Mouse (Mus musculus) kidney, postnatal 0 days (tissue): ENCODE measurements around the gene Arhgap27. TPM values are rescaled to one million over a fixed set of nuclear protein-coding genes. Genes with fewer than 3 reads are reported as not detected.

Experiments
- ATAC-seq: fragments of 200-750 bp; cut with Nextera tagmentation; replicated peaks from 2 replicates; pipeline ENCODE4 v1.8.0; 2017; ENCODE audit warnings: low read depth, moderate number of reproducible peaks, moderate TSS enrichment, moderate library complexity; ENCODE audit not compliant: low FRiP score
- DNase-seq: peaks from one replicate; pipeline ENCODE4 v3.0.0-alpha.2; 2016; ENCODE audit warnings: low spot score
- H3K27ac ChIP-seq: fragments of 300-500 bp; sonication (generic); 2 replicates; pipeline ENCODE4 v1.5.1; 2014; ENCODE audit warnings: mild to moderate bottlenecking
- H3K27me3 ChIP-seq: fragments of 300-500 bp; sonication (generic); 2 replicates; pipeline ENCODE4 v1.6.1; 2014; ENCODE audit warnings: low read length, mixed read lengths; ENCODE audit not compliant: insufficient read depth
- H3K36me3 ChIP-seq: fragments of 300-500 bp; sonication (generic); 2 replicates; pipeline ENCODE4 v1.6.1; 2014; ENCODE audit warnings: low read length, mixed read lengths; ENCODE audit not compliant: insufficient read depth
- H3K4me1 ChIP-seq: fragments of 300-500 bp; sonication (generic); replicated peaks from 2 replicates; pipeline ENCODE4 v1.6.1; 2014; ENCODE audit warnings: antibody characterized with exemption, low read length, mixed read lengths; ENCODE audit not compliant: insufficient read depth
- H3K4me2 ChIP-seq: fragments of 300-500 bp; sonication (generic); 2 replicates; pipeline ENCODE4 v1.6.1; 2014; ENCODE audit warnings: mild to moderate bottlenecking, low read length, moderate library complexity, mixed read lengths
- H3K4me3 ChIP-seq: fragments of 300-500 bp; sonication (generic); replicated peaks from 2 replicates; pipeline ENCODE4 v1.5.1; 2014; ENCODE audit warnings: low read depth, low read length
- H3K9ac ChIP-seq: fragments of 300-500 bp; sonication (generic); 2 replicates; pipeline ENCODE4 v1.6.1; 2014; ENCODE audit warnings: low read depth, low read length
- H3K9me3 ChIP-seq: fragments of 300-500 bp; sonication (generic); replicated peaks from 2 replicates; pipeline ENCODE4 v1.6.1; 2016; ENCODE audit warnings: low read length, inconsistent platforms, mixed read lengths
- CTCF ChIP-seq: IDR thresholded peaks from 2 replicates; pipeline ENCODE4 v1.5.1; 2016; ENCODE audit warnings: antibody characterized with exemption, low read depth, mild to moderate bottlenecking, moderate library complexity
- WGBS: fragments of 180-500 bp; shearing (Covaris S2); extraction: QIAGEN DNeasy Blood & Tissue Kit; methylation state at CpG from one replicate; pipeline ENCODE4 v1.1.7; 2014; 5-methylcytosine and 5-hydroxymethylcytosine counted together
- polyA plus RNA-seq: library from polyadenylated mRNA; unstranded; fragments of >200 nt; fragmentation: Nextera tagmentation; extraction: Ambion mirVana; gene quantifications from 2 replicates; pipeline ENCODE4 v1.2.1, GENCODE M21; 2015

Gene Arhgap27
- polyA plus RNA-seq, 1 experiment from 2014 or later = 16.6 TPM

GRCm38 (mm10) chr11:103281784-103282183, 81.7 kb downstream of the Arhgap27 start:
- Histone ChIP-seq H3K9me3 (no peaks in the 10 kb centered on the region), H3K4me2 (no peak overlapping the region), H3K9ac (no peak overlapping the region), H3K4me3 (no peak overlapping the region), H3K27me3 (no peaks in the 10 kb centered on the region), H3K27ac (no peak overlapping the region), H3K36me3 (no peaks in the 10 kb centered on the region), H3K4me1 (no peaks in the 10 kb centered on the region)
- WGBS = 57% methylated on average over 7 of the region's 7 CpGs
- ATAC-seq (no peak), DNase-seq (no peak)
- TF ChIP-seq CTCF = no peak

Other genes with a start within 250 kb of the Arhgap27 start
- 6.5 and 6.8 TPM in 2 replicates for gene Hexim1, start 247.5 kb downstream of the Arhgap27 start, polyA plus RNA-seq
- gene Hexim2, start 231.3 kb downstream of the Arhgap27 start, polyA plus RNA-seq = 6.5 and 6.9 TPM in 2 replicates
- gene Fmnl1, start 192.6 kb downstream of the Arhgap27 start, polyA plus RNA-seq = 2.6 and 3.4 TPM in 2 replicates
- 0.37 and 0.47 TPM in 2 replicates for gene 1700023F06Rik, start 155.1 kb downstream of the Arhgap27 start, polyA plus RNA-seq
- not detected in 2 replicates for gene Spata32, start 145.3 kb downstream of the Arhgap27 start, polyA plus RNA-seq
- 3.2 and 3.8 TPM in 2 replicates for gene Map3k14, start 96.2 kb downstream of the Arhgap27 start, polyA plus RNA-seq
- 5.4 and 6.1 TPM in 2 replicates for gene Plekhm1, start 49.0 kb upstream of the Arhgap27 start, polyA plus RNA-seq
- gene Lrrc37a, start 140.9 kb upstream of the Arhgap27 start, polyA plus RNA-seq = not detected in 2 replicates